Mouse (Mus musculus) megakaryocyte, embryonic 14.5 days (primary cell): ENCODE results near the gene Arhgef25. TPM values are rescaled to one million over a fixed set of nuclear protein-coding genes. Genes with fewer than 3 reads are reported as not detected.
"Not testable (repeated sequence)": the region's sequence is repeated elsewhere in the genome, so short reads cannot be mapped to it uniquely, and the experiment has no call there.

ENCODE experiments used
- H3K27me3 ChIP-seq: replicated peaks from 2 replicates; pipeline ENCODE3; 2012; ENCODE audit warnings: inconsistent platforms
- H3K36me3 ChIP-seq: replicated peaks from 2 replicates; pipeline ENCODE3; 2012; ENCODE audit warnings: low read length, inconsistent platforms, mixed read lengths
- H3K4me1 ChIP-seq: 2 replicates; pipeline ENCODE4 v1.6.1; 2012; ENCODE audit warnings: inconsistent platforms
- H3K4me3 ChIP-seq: replicated peaks from 2 replicates; pipeline ENCODE3; 2012; ENCODE audit warnings: moderate library complexity, mild to moderate bottlenecking, inconsistent platforms
- H3K9me3 ChIP-seq: 2 replicates; pipeline ENCODE4 v1.6.1; 2012; ENCODE audit warnings: inconsistent platforms
- FLI1 ChIP-seq: IDR thresholded peaks from 2 replicates; pipeline ENCODE4 v1.6.1; 2012; ENCODE audit warnings: low read length, inconsistent platforms, mixed read lengths
- GATA1 ChIP-seq: IDR thresholded peaks from 3 replicates; pipeline ENCODE4 v1.6.1; 2012; ENCODE audit warnings: mixed read lengths, low read length, inconsistent platforms, borderline replicate concordance
- polyA plus RNA-seq: library from polyadenylated mRNA; stranded (reverse); fragments of >175 nt; gene quantifications from 2 replicates; pipeline ENCODE4 v1.2.3, GENCODE M21; 2012; ENCODE audit warnings: low replicate concordance; ENCODE audit not compliant: insufficient read depth

Gene Arhgef25
- polyA plus RNA-seq, 1 experiment: not detected

GRCm38 (mm10) chr10:127143228-127143627 lies 46.7 kb downstream of the Arhgef25 start:
- no peak overlapping the region for H3K4me3 ChIP-seq
- H3K36me3 ChIP-seq: no peaks in the 10 kb centered on the region
- TF ChIP-seq FLI1 (no peak), GATA1 (no peak)
- H3K4me1 ChIP-seq: peaks cover 10% of the 10 kb centered on the region
- peaks cover 8% of the 10 kb centered on the region; the same call in 1 of the 2 replicates for H3K9me3 ChIP-seq
- peaks cover 12% of the 10 kb centered on the region for H3K27me3 ChIP-seq

- Histone ChIP-seq H3K36me3 (no peaks in the 10 kb centered on the region), H3K4me1 (peaks cover 18% of the 10 kb centered on the region), H3K27me3 (peaks cover 11% of the 10 kb centered on the region), H3K4me3 (no peak overlapping the region), H3K9me3 (peaks cover 8% of the 10 kb centered on the region; the same call in 1 of the 2 replicates)
- no peak for TF ChIP-seq FLI1
- no peak for TF ChIP-seq GATA1
These were observed 48.4 kb downstream of the Arhgef25 start for GRCm38 (mm10) chr10:127141500-127141899.

- Histone ChIP-seq H3K4me1 (peaks cover 23% of the 10 kb centered on the region), H3K4me3 (no peak overlapping the region), H3K27me3 (peaks cover 11% of the 10 kb centered on the region), H3K36me3 (no peaks in the 10 kb centered on the region), H3K9me3 (peaks cover 8% of the 10 kb centered on the region; the same call in 1 of the 2 replicates)
- TF ChIP-seq FLI1 (no peak), GATA1 (no peak)
These were observed 48.9 kb downstream of the Arhgef25 start for GRCm38 (mm10) chr10:127140971-127141370.

GRCm38 (mm10) chr10:127138328-127139141 lies 51.3 kb downstream of the Arhgef25 start:
- Histone ChIP-seq H3K9me3 (peaks cover 8% of the 10 kb centered on the region; the same call in 1 of the 2 replicates), H3K36me3 (no peaks in the 10 kb centered on the region), H3K27me3 (peaks cover 11% of the 10 kb centered on the region), H3K4me1 (peaks cover 34% of the 10 kb centered on the region), H3K4me3 (no peak overlapping the region)
- no peak for TF ChIP-seq GATA1
- TF ChIP-seq FLI1: no peak

GRCm38 (mm10) chr10:127137896-127138295 lies 52.0 kb downstream of the Arhgef25 start:
- Histone ChIP-seq H3K4me1 (peaks cover 35% of the 10 kb centered on the region), H3K4me3 (no peak overlapping the region), H3K9me3 (peaks cover 4% of the 10 kb centered on the region; the same call in 1 of the 2 replicates), H3K36me3 (no peaks in the 10 kb centered on the region), H3K27me3 (peaks cover 11% of the 10 kb centered on the region)
- TF ChIP-seq FLI1: no peak
- no peak for TF ChIP-seq GATA1

GRCm38 (mm10) chr10:127136510-127136909 lies 53.4 kb downstream of the Arhgef25 start:
- Histone ChIP-seq H3K4me3 (no peak overlapping the region), H3K9me3 (no peaks in the 10 kb centered on the region), H3K36me3 (no peaks in the 10 kb centered on the region), H3K27me3 (peaks cover 5% of the 10 kb centered on the region), H3K4me1 (peaks cover 45% of the 10 kb centered on the region)
- TF ChIP-seq FLI1 (no peak), GATA1 (no peak)

- no peaks in the 10 kb centered on the region for H3K36me3 ChIP-seq
- no peaks in the 10 kb centered on the region for H3K27me3 ChIP-seq
- H3K4me1 ChIP-seq: peaks cover 48% of the 10 kb centered on the region
- no peak for TF ChIP-seq FLI1
- TF ChIP-seq GATA1: no peak
- no peak overlapping the region for H3K4me3 ChIP-seq
- H3K9me3 ChIP-seq: no peaks in the 10 kb centered on the region
These were observed 54.6 kb downstream of the Arhgef25 start for GRCm38 (mm10) chr10:127135118-127135836.

- H3K36me3 ChIP-seq, H3K27me3 ChIP-seq, H3K9me3 ChIP-seq, H3K4me3 ChIP-seq: not testable (repeated sequence)
- H3K4me1 ChIP-seq: peaks cover 51% of the 10 kb centered on the region
These were observed 55.4 kb downstream of the Arhgef25 start for GRCm38 (mm10) chr10:127134394-127135035.

Other genes starting within 250 kb of the Arhgef25 start
- 27.8 and 40.9 TPM in 2 replicates for gene Ctdsp2, start 211.4 kb downstream of the Arhgef25 start, polyA plus RNA-seq
- 0.70 TPM in 1 of 2 replicates, not detected in the other for gene Avil, start 189.4 kb downstream of the Arhgef25 start, polyA plus RNA-seq
- 19.8 and 35.4 TPM in 2 replicates for gene Tsfm, start 159.2 kb downstream of the Arhgef25 start, polyA plus RNA-seq
- gene Mettl1, start 148.7 kb downstream of the Arhgef25 start, polyA plus RNA-seq: 1.9 and 12.1 TPM in 2 replicates
- 0.08 TPM in 1 of 2 replicates, not detected in the other for gene Eef1akmt3, start 148.6 kb downstream of the Arhgef25 start, polyA plus RNA-seq
- 0.15 TPM in 1 of 2 replicates, not detected in the other for gene Cyp27b1, start 141.8 kb downstream of the Arhgef25 start, polyA plus RNA-seq
- gene March9, start 129.9 kb downstream of the Arhgef25 start, polyA plus RNA-seq: 1.3 and 3.3 TPM in 2 replicates
- gene Cdk4, start 126.5 kb downstream of the Arhgef25 start, polyA plus RNA-seq: 288 and 833 TPM in 2 replicates
- gene Tspan31, start 119.8 kb downstream of the Arhgef25 start, polyA plus RNA-seq: 4.8 and 51.5 TPM in 2 replicates
- 26.5 and 79.5 TPM in 2 replicates for gene Agap2, start 114.8 kb downstream of the Arhgef25 start, polyA plus RNA-seq
- gene Os9, start 69.0 kb downstream of the Arhgef25 start, polyA plus RNA-seq: 140 and 267 TPM in 2 replicates
- 71.2 and 76.1 TPM in 2 replicates for gene B4galnt1, start 24.9 kb downstream of the Arhgef25 start, polyA plus RNA-seq
- 0.23 and 0.76 TPM in 2 replicates for gene Slc26a10, start 9.4 kb downstream of the Arhgef25 start, polyA plus RNA-seq
- 51.0 and 171 TPM in 2 replicates for gene Dtx3, start 5.6 kb upstream of the Arhgef25 start, polyA plus RNA-seq
- 10.4 and 19.6 TPM in 2 replicates for gene Pip4k2c, start 21.5 kb upstream of the Arhgef25 start, polyA plus RNA-seq
- 6.6 and 11.4 TPM in 2 replicates for gene Kif5a, start 73.3 kb upstream of the Arhgef25 start, polyA plus RNA-seq
- gene Dctn2, start 76.3 kb upstream of the Arhgef25 start, polyA plus RNA-seq: 176 and 219 TPM in 2 replicates
- 245 and 640 TPM in 2 replicates for gene Mbd6, start 98.9 kb upstream of the Arhgef25 start, polyA plus RNA-seq
- gene Mars, start 121.7 kb upstream of the Arhgef25 start, polyA plus RNA-seq: 26.0 and 101 TPM in 2 replicates
- gene Arhgap9, start 131.9 kb upstream of the Arhgef25 start, polyA plus RNA-seq: 6.1 and 10.4 TPM in 2 replicates
- 0.02 TPM in 1 of 2 replicates, not detected in the other for gene Gli1, start 151.9 kb upstream of the Arhgef25 start, polyA plus RNA-seq
- gene Inhbe, start 164.3 kb upstream of the Arhgef25 start, polyA plus RNA-seq: not detected in 2 replicates
- gene Inhbc, start 180.3 kb upstream of the Arhgef25 start, polyA plus RNA-seq: not detected in 2 replicates
- gene R3hdm2, start 190.2 kb upstream of the Arhgef25 start, polyA plus RNA-seq: 139 and 346 TPM in 2 replicates